Mouse (Mus musculus): Measurements from ENCODE around the gene Chrna1.

- no peak for TF ChIP-seq CTCF (IDR thresholded peaks at IDR 0.05; ENCODE audit: control insufficient read depth, insufficient read depth, insufficient read length)
- TF ChIP-seq CEBPB (IDR thresholded peaks at IDR 0.05; ENCODE audit: low read depth): no peak
- no peak for TF ChIP-seq USF1 (IDR thresholded peaks at IDR 0.05; ENCODE audit: low read depth)
- no peak for TF ChIP-seq MYOD1 (IDR thresholded peaks at IDR 0.05; ENCODE audit: control insufficient read depth, insufficient read length, low read depth)
- no peak for TF ChIP-seq FOSL1 (IDR thresholded peaks at IDR 0.05; ENCODE audit: insufficient read depth, low read length, poor library complexity, severe bottlenecking)
- TF ChIP-seq MYOG (IDR thresholded peaks at IDR 0.05; ENCODE audit: control insufficient read depth, extremely low read depth, insufficient read length): no peak
These were observed 35.3 kb upstream of the Chrna1 start for GRCm38 (mm10) chr2:73615456-73615855.

Measured in C2C12 (cell line).